Mouse (Mus musculus): Measurements from ENCODE around the gene Kcnd3. TPM values are rescaled to one million over a fixed set of nuclear protein-coding genes. Genes with fewer than 3 reads are reported as not detected.

Kcnd3 gene
- polyA plus RNA-seq, 1 experiment: 21.2 TPM

GRCm38 (mm10) chr3:105648889-105649567 lies 196.9 kb downstream of the Kcnd3 start:
- Histone ChIP-seq H3K4me3 (ENCODE audit: insufficient read depth, low read length) (no peak overlapping the region), H3K4me1 (ENCODE audit: control insufficient read depth, insufficient read depth, low read length) (no peaks in the 10 kb centered on the region; the same call in 1 of the 2 replicates), H3K27ac (ENCODE audit: insufficient read depth, low read length) (no peak overlapping the region)
- TF ChIP-seq POLR2A (IDR thresholded peaks at IDR 0.05; ENCODE audit: extremely low read depth, insufficient read depth, low read length): no peak
- TF ChIP-seq CTCF (IDR thresholded peaks at IDR 0.05; ENCODE audit: extremely low read depth, insufficient read depth, low read length): no peak

GRCm38 (mm10) chr3:105653544-105654380 lies 201.6 kb downstream of the Kcnd3 start:
- no peak overlapping the region for H3K4me3 ChIP-seq (ENCODE audit: insufficient read depth, low read length)
- no peaks in the 10 kb centered on the region; the same call in 1 of the 2 replicates for H3K4me1 ChIP-seq (ENCODE audit: control insufficient read depth, insufficient read depth, low read length)
- H3K27ac ChIP-seq (ENCODE audit: insufficient read depth, low read length): no peak overlapping the region
- TF ChIP-seq POLR2A (IDR thresholded peaks at IDR 0.05; ENCODE audit: extremely low read depth, insufficient read depth, low read length) (no peak), CTCF (IDR thresholded peaks at IDR 0.05; ENCODE audit: extremely low read depth, insufficient read depth, low read length) (no peak)

- no peak for TF ChIP-seq CTCF (IDR thresholded peaks at IDR 0.05; ENCODE audit: extremely low read depth, insufficient read depth, low read length)
- no peak for TF ChIP-seq POLR2A (IDR thresholded peaks at IDR 0.05; ENCODE audit: extremely low read depth, insufficient read depth, low read length)
- Histone ChIP-seq H3K4me1 (ENCODE audit: control insufficient read depth, insufficient read depth, low read length) (no peaks in the 10 kb centered on the region; the same call in 1 of the 2 replicates), H3K4me3 (ENCODE audit: insufficient read depth, low read length) (no peak overlapping the region), H3K27ac (ENCODE audit: insufficient read depth, low read length) (no peak overlapping the region)
Measured at GRCm38 (mm10) chr3:105655031-105655585, 203.0 kb downstream of the Kcnd3 start.

- H3K4me3 ChIP-seq (ENCODE audit: insufficient read depth, low read length): no peak overlapping the region
- H3K4me1 ChIP-seq (ENCODE audit: control insufficient read depth, insufficient read depth, low read length): no peaks in the 10 kb centered on the region
- no peak overlapping the region for H3K27ac ChIP-seq (ENCODE audit: insufficient read depth, low read length)
- TF ChIP-seq POLR2A (IDR thresholded peaks at IDR 0.05; ENCODE audit: extremely low read depth, insufficient read depth, low read length): no peak
- TF ChIP-seq CTCF (IDR thresholded peaks at IDR 0.05; ENCODE audit: extremely low read depth, insufficient read depth, low read length): no peak
Measured at GRCm38 (mm10) chr3:105660530-105660929, 208.4 kb downstream of the Kcnd3 start.

- Histone ChIP-seq H3K4me1 (ENCODE audit: control insufficient read depth, insufficient read depth, low read length) (no peaks in the 10 kb centered on the region), H3K4me3 (ENCODE audit: insufficient read depth, low read length) (no peak overlapping the region), H3K27ac (ENCODE audit: insufficient read depth, low read length) (no peak overlapping the region)
- TF ChIP-seq CTCF (IDR thresholded peaks at IDR 0.05; ENCODE audit: extremely low read depth, insufficient read depth, low read length): no peak
- no peak for TF ChIP-seq POLR2A (IDR thresholded peaks at IDR 0.05; ENCODE audit: extremely low read depth, insufficient read depth, low read length)
Measured at GRCm38 (mm10) chr3:105663043-105663442, 210.9 kb downstream of the Kcnd3 start.

GRCm38 (mm10) chr3:105665105-105665765 lies 213.1 kb downstream of the Kcnd3 start:
- Histone ChIP-seq H3K4me1 (ENCODE audit: control insufficient read depth, insufficient read depth, low read length) (no peaks in the 10 kb centered on the region), H3K27ac (ENCODE audit: insufficient read depth, low read length) (no peak overlapping the region), H3K4me3 (ENCODE audit: insufficient read depth, low read length) (no peak overlapping the region)
- TF ChIP-seq POLR2A (IDR thresholded peaks at IDR 0.05; ENCODE audit: extremely low read depth, insufficient read depth, low read length) (no peak), CTCF (IDR thresholded peaks at IDR 0.05; ENCODE audit: extremely low read depth, insufficient read depth, low read length) (no peak)

GRCm38 (mm10) chr3:105666996-105667523 lies 214.9 kb downstream of the Kcnd3 start:
- no peaks in the 10 kb centered on the region for H3K4me1 ChIP-seq (ENCODE audit: control insufficient read depth, insufficient read depth, low read length)
- TF ChIP-seq CTCF (IDR thresholded peaks at IDR 0.05; ENCODE audit: extremely low read depth, insufficient read depth, low read length): peak; percentile 32; the same call in 1 of the 2 replicates
- TF ChIP-seq POLR2A (IDR thresholded peaks at IDR 0.05; ENCODE audit: extremely low read depth, insufficient read depth, low read length): no peak
- no peak overlapping the region for H3K4me3 ChIP-seq (ENCODE audit: insufficient read depth, low read length)
- H3K27ac ChIP-seq (ENCODE audit: insufficient read depth, low read length): no peak overlapping the region

GRCm38 (mm10) chr3:105668161-105668560 lies 216.0 kb downstream of the Kcnd3 start:
- Histone ChIP-seq H3K4me3 (ENCODE audit: insufficient read depth, low read length) (no peak overlapping the region), H3K27ac (ENCODE audit: insufficient read depth, low read length) (no peak overlapping the region), H3K4me1 (ENCODE audit: control insufficient read depth, insufficient read depth, low read length) (no peaks in the 10 kb centered on the region)
- TF ChIP-seq POLR2A (IDR thresholded peaks at IDR 0.05; ENCODE audit: extremely low read depth, insufficient read depth, low read length) (no peak), CTCF (IDR thresholded peaks at IDR 0.05; ENCODE audit: extremely low read depth, insufficient read depth, low read length) (0 out of 2 replicates have a peak, but pooled peaks have one; percentile 2)

- TF ChIP-seq POLR2A (IDR thresholded peaks at IDR 0.05; ENCODE audit: extremely low read depth, insufficient read depth, low read length): no peak
- no peak for TF ChIP-seq CTCF (IDR thresholded peaks at IDR 0.05; ENCODE audit: extremely low read depth, insufficient read depth, low read length)
- Histone ChIP-seq H3K4me1 (ENCODE audit: control insufficient read depth, insufficient read depth, low read length) (peaks cover 3% of the 10 kb centered on the region; the same call in 1 of the 2 replicates), H3K27ac (ENCODE audit: insufficient read depth, low read length) (no peak overlapping the region), H3K4me3 (ENCODE audit: insufficient read depth, low read length) (no peak overlapping the region)
Measured at GRCm38 (mm10) chr3:105669776-105670175, 217.6 kb downstream of the Kcnd3 start.
